Mouse (Mus musculus) kidney, embryonic 16.5 days (tissue): Measurements from ENCODE around the gene S100a2. TPM values are rescaled to one million over a fixed set of nuclear protein-coding genes. Genes with fewer than 3 reads are reported as not detected.

ENCODE experiments used
- ATAC-seq: fragments of 200-750 bp; cut with Nextera tagmentation; 2 replicates; pipeline ENCODE4 v1.8.0; 2017; ENCODE audit warnings: moderate TSS enrichment; ENCODE audit not compliant: low FRiP score, low TSS enrichment
- H3K27ac ChIP-seq: fragments of 300-500 bp; sonication (generic); 2 replicates; pipeline ENCODE4 v1.5.1; 2014; ENCODE audit warnings: low read length
- H3K27me3 ChIP-seq: fragments of 300-500 bp; sonication (generic); 2 replicates; pipeline ENCODE4 v1.6.1; 2014; ENCODE audit warnings: low read length, control low read depth, mixed read lengths; ENCODE audit not compliant: insufficient read depth
- H3K36me3 ChIP-seq: fragments of 300-500 bp; sonication (generic); 2 replicates; pipeline ENCODE4 v1.6.1; 2014; ENCODE audit warnings: low read length, control low read depth, mixed read lengths; ENCODE audit not compliant: insufficient read depth
- H3K4me1 ChIP-seq: fragments of 300-500 bp; sonication (generic); 2 replicates; pipeline ENCODE4 v1.6.1; 2014; ENCODE audit warnings: low read length, control low read depth, mixed read lengths; ENCODE audit not compliant: insufficient read depth
- H3K4me2 ChIP-seq: fragments of 300-500 bp; sonication (generic); replicated peaks from 2 replicates; pipeline ENCODE4 v1.6.1; 2014; ENCODE audit warnings: low read depth, low read length
- H3K4me3 ChIP-seq: fragments of 300-500 bp; sonication (generic); 2 replicates; pipeline ENCODE4 v1.5.1; 2014; ENCODE audit warnings: mild to moderate bottlenecking, low read length
- H3K9ac ChIP-seq: fragments of 300-500 bp; sonication (generic); replicated peaks from 2 replicates; pipeline ENCODE4 v1.6.1; 2014; ENCODE audit warnings: low read length
- H3K9me3 ChIP-seq: fragments of 300-500 bp; sonication (generic); 2 replicates; pipeline ENCODE4 v1.6.1; 2016; ENCODE audit warnings: low read length, control low read depth
- WGBS: fragments of 180-500 bp; shearing (Covaris S2); extraction: QIAGEN DNeasy Blood & Tissue Kit; methylation state at CpG from one replicate; pipeline ENCODE4 v1.1.7; 2014; 5-methylcytosine and 5-hydroxymethylcytosine counted together
- polyA plus RNA-seq: library from polyadenylated mRNA; unstranded; fragments of >200 nt; fragmentation: Nextera tagmentation; extraction: Ambion mirVana; gene quantifications from 2 replicates; pipeline ENCODE4 v1.2.1, GENCODE M21; 2015

Gene S100a2
- polyA plus RNA-seq, 1 experiment from 2014 or later, result not detected

DNA sequence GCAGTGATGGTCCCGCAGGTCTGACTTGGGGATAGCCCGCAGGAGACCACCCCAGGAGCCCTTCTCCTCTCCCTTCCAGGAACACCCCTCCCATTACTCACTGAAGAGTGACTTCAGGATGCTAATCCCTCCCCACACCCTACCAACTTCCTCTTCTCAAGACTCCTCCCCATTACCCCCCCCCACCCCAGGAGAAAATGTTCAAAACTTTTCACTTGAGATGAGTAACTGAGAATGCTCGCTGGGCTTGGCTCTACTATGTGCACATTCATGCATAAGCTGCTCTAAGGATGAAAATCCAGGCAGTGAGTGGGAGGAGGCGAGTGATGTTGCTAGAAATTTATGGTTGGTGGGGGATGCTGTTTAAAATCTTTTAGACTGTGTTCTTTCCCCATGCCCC, 22.0 kb downstream of the S100a2 start:
- WGBS, result 53% methylated on average over 4 of the region's 4 CpGs
- no peaks in the 10 kb centered on the region for H3K27me3 ChIP-seq
- no peak for ATAC-seq

DNA sequence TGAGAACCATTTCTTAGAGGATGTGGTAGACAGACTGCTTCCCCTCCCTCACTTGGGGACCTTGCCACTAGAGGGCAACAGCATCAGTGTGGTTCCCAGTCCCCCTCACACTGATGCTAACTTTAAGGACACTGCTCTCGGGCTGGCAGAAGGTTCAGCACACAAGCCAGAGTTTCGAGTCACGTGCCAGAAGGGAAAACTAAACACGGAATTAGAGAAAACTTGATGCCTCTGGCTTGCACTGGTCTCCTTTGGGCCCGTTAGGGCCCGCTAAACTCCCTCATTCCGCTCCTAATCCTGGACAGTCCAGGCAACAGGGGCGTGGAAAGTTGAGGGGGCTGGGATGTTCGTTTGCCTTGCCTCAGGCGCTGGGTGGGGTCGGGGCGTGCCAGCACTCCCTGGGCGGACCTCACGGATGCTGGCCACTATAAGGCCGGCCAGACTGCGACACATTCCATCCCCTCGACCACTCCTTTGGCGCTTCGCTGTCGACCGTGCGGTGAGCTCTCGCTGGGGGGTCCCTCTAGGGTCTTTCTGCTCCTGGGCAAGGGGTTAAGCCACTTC, 22.8 kb downstream of the S100a2 start, which contains the start of gene S100a6:
TSS of gene S100a6 (plus strand) at position 155 of the 564 bp plus-strand sequence.
- 0% methylated on average over 23 of the region's 23 CpGs for WGBS
- Histone ChIP-seq H3K4me1 (peaks cover 13% of the 10 kb centered on the region), H3K9ac (peak within 1 kb of the TSS; percentile 64), H3K4me3 (peak within 1 kb of the TSS; percentile 48), H3K27ac (no peak within 1 kb of the TSS), H3K9me3 (peaks cover 6% of the 10 kb centered on the region; the same call in 1 of the 2 replicates), H3K27me3 (no peaks in the 10 kb centered on the region), H3K36me3 (no peaks in the 10 kb centered on the region), H3K4me2 (peak within 1 kb of the TSS; percentile 69)
- ATAC-seq, result peak; percentile 80

More for the DNA sequence above, 22.0 kb downstream of the S100a2 start:
- Histone ChIP-seq H3K4me1 (peaks cover 13% of the 10 kb centered on the region), H3K27ac (no peak overlapping the region), H3K9ac (no peak overlapping the region), H3K36me3 (no peaks in the 10 kb centered on the region), H3K4me3 (no peak overlapping the region), H3K9me3 (no peaks in the 10 kb centered on the region), H3K4me2 (no peak overlapping the region)

DNA sequence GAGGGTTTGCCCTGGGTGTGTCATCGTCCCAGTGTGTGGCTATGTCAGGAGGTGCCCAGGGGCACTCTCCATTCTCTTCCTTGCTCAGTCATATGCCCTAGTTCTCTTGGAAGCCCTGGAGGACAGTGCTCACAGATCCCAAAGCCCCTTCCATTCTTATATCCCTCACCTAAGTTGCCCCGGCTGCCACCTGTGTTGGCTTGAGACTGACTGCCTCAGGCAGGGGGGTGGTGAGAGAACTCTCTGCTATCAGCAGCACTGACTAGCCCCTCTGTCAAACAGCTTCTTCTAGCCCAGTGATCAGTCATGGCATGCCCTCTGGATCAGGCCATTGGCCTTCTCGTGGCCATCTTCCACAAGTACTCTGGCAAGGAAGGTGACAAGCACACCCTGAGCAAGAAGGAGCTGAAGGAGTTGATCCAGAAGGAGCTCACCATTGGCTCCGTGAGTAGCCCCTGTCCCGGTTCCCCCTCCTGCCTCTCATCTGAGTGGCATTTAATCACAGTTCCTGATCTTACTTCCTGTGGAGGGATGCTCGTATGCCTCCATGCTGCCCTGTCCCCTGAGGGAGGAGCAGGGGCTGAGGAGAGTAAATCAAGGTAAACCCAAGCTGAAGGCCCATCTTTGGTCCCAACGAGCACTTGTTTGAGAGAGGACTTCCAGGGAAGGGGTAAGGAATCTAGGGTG, 23.6 kb downstream of the S100a2 start:
- Histone ChIP-seq H3K4me1 (peaks cover 13% of the 10 kb centered on the region), H3K36me3 (no peaks in the 10 kb centered on the region), H3K4me3 (peak overlapping the region; percentile 48), H3K27me3 (no peaks in the 10 kb centered on the region), H3K27ac (no peak overlapping the region), H3K9ac (peak overlapping the region; percentile 64; the same call in 1 of the 2 replicates), H3K4me2 (peak overlapping the region; percentile 69), H3K9me3 (peaks cover 6% of the 10 kb centered on the region; the same call in 1 of the 2 replicates)
- WGBS, result 52% methylated on average over 7 of the region's 7 CpGs
- ATAC-seq, result peak; percentile 5; the same call in 1 of the 2 replicates

DNA sequence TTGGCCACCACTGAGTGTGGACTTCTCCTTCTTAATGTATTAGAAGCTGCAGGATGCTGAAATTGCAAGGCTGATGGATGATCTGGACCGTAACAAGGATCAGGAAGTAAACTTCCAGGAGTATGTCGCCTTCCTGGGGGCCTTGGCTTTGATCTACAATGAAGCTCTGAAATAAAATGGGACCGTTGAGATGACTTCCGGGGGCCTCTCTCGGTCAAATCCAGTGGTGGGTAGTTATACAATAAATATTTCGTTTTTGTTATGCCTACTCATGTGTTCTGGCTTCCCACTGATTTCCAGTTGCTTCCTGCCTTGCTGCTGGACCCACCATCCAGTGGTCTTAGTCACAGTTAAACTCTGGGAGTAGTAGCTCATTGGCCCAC, 24.1 kb downstream of the S100a2 start:
- no peak overlapping the region for H3K27ac ChIP-seq

DNA sequence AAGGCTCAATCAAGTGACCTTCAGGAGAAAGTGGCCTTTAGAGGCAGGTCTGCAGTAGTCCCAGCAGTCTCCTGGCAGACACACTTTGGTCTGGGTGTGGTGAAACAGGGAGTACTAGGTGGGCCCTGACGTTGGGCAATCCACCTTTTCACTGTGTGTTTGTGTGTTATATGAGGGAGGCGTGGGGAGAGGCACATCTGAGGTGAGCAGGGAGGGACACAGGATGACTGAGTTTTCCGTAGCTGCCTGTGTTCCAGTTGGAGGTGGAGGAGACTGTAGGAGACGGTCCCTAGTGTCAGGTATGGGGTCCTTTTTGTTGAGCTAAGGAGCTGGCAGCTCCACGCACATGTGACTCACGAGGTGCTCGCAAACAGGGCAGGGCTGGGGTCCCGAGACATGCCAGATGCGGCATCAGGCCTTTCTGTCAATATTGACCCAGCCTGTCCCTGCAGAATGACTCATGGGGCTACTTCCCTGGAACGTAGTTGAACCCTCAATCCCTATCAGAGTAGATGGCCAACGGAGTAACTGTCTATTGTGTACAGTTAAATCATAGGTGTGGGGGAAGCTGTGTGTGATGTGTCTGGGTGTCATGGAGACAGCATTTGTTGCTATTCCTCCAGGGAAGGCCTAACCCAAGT, 24.7 kb downstream of the S100a2 start:
- Histone ChIP-seq H3K4me3 (no peak overlapping the region), H3K4me1 (peaks cover 13% of the 10 kb centered on the region), H3K27me3 (no peaks in the 10 kb centered on the region), H3K9me3 (peaks cover 6% of the 10 kb centered on the region; the same call in 1 of the 2 replicates), H3K9ac (no peak overlapping the region), H3K36me3 (no peaks in the 10 kb centered on the region), H3K4me2 (peak overlapping the region; percentile 28; the same call in 1 of the 2 replicates), H3K27ac (no peak overlapping the region)
- 68% methylated on average over 11 of the region's 11 CpGs for WGBS
- ATAC-seq, result peak; percentile 18; the same call in 1 of the 2 replicates

More for the DNA sequence above, 24.1 kb downstream of the S100a2 start:
- 69% methylated on average over 6 of the region's 6 CpGs for WGBS
- Histone ChIP-seq H3K9ac (no peak overlapping the region), H3K36me3 (no peaks in the 10 kb centered on the region), H3K4me1 (peaks cover 13% of the 10 kb centered on the region), H3K27me3 (no peaks in the 10 kb centered on the region), H3K4me2 (peak overlapping the region; percentile 69), H3K4me3 (no peak overlapping the region), H3K9me3 (peaks cover 6% of the 10 kb centered on the region; the same call in 1 of the 2 replicates)
- no peak for ATAC-seq

DNA sequence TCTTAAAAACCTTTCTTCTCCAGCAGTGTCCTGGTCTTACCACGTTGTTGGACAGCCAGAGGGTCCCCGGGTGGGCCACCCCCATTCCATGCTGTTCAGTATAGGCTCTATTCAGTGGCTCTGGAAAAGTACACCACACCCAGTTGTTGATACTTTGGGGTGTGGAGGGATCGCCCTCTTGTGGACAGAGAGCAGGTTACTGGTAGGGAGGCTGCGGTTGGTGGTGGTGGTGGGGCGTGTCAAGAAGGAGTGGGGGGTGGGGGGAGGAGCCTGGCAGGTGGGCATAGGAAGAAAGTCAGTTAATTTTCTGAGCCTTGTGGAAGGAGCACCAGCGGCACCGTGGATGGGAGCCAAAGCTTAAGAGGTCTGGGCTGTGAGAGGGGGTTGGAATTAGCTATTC, 25.4 kb downstream of the S100a2 start:
- no peaks in the 10 kb centered on the region for H3K27me3 ChIP-seq
- H3K27ac ChIP-seq, result no peak overlapping the region
- H3K4me1 ChIP-seq, result peaks cover 13% of the 10 kb centered on the region
- no peak overlapping the region for H3K9ac ChIP-seq
- peaks cover 6% of the 10 kb centered on the region; the same call in 1 of the 2 replicates for H3K9me3 ChIP-seq
- H3K4me3 ChIP-seq, result no peak overlapping the region
- WGBS, result 5% methylated on average over 7 of the region's 7 CpGs
- ATAC-seq, result peak; percentile 73
- no peaks in the 10 kb centered on the region for H3K36me3 ChIP-seq
- peak overlapping the region; percentile 28; the same call in 1 of the 2 replicates for H3K4me2 ChIP-seq

DNA sequence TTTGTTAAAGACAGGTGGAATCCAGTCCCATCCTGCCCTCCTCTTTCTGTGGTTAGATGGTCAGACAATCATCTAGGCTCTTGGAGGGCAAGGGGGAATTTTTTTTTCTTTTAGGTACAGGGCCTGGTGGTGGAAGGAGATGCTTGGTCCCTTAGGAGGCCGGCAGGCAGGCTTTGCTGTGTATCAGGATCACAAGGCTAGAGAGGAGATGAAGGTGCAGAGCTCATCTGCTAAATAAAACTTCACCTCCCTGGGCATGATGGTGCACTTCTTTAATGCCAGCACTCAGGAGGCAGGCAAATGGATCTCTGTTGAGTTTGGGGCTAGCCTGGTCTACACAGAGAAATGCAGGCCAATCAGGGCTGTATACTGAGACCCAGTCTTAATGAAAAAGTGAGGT, 25.9 kb downstream of the S100a2 start:
- H3K9me3 ChIP-seq, result peaks cover 6% of the 10 kb centered on the region; the same call in 1 of the 2 replicates
- H3K4me1 ChIP-seq, result peaks cover 13% of the 10 kb centered on the region
- H3K27ac ChIP-seq, result no peak overlapping the region
- 0 out of 2 replicates have a peak overlapping the region, but pooled peaks have one; percentile 28 for H3K4me2 ChIP-seq
- no peak overlapping the region for H3K9ac ChIP-seq
- 82% methylated on average over 1 of the region's 1 CpGs for WGBS
- no peak for ATAC-seq
- H3K4me3 ChIP-seq, result no peak overlapping the region
- H3K27me3 ChIP-seq, result no peaks in the 10 kb centered on the region
- H3K36me3 ChIP-seq, result no peaks in the 10 kb centered on the region

DNA sequence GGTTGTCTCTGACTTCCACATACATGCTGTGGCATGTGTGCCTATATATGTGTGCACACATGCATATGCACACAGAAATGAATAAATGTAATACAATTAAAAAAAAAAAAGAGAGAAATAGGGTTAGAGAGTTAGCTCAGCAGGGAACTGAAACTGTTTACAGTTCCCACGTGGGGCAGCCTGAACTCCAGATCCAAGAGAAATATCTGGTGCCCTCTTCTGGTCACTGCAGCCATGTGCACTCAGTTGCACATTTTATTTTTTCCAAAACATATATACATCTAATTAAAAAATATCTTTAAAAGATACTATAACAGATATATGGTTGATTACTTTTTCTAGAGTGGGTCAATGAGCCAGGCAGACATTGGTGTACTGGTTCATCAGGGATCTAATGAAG, 27.5 kb downstream of the S100a2 start:
- no peak for ATAC-seq
- Histone ChIP-seq H3K27me3 (no peaks in the 10 kb centered on the region), H3K36me3 (no peaks in the 10 kb centered on the region), H3K27ac (no peak overlapping the region), H3K9me3 (peaks cover 6% of the 10 kb centered on the region; the same call in 1 of the 2 replicates), H3K9ac (no peak overlapping the region), H3K4me3 (no peak overlapping the region), H3K4me2 (no peak overlapping the region), H3K4me1 (peaks cover 10% of the 10 kb centered on the region)
- WGBS, result 6% methylated on average over 1 of the region's 1 CpGs

DNA sequence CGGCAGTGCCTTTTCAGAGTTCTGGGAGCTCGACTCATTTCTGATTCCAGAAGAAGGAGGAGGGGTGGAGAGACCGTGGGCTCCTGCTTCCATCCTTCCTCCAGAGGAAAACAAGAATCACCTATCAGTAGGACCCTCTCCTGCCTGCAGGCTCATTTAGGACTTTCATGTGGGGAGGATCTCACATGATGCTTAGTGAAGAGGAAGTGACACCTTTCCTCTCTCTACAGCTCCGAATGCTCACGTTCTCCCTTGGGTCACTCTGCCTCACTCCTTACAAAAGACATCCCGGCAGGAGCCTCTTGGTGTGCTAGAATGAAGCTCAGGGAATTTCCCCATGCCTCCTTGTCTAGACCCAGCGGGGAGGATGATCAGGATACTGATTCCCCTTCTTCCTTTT, 31.5 kb downstream of the S100a2 start:
- H3K4me2 ChIP-seq, result no peak overlapping the region
- no peak overlapping the region for H3K4me3 ChIP-seq
- H3K4me1 ChIP-seq, result peaks cover 3% of the 10 kb centered on the region
- no peak for ATAC-seq
- 46% methylated on average over 7 of the region's 7 CpGs for WGBS
- no peak overlapping the region for H3K9ac ChIP-seq
- H3K27ac ChIP-seq, result no peak overlapping the region
- H3K36me3 ChIP-seq, result no peaks in the 10 kb centered on the region
- H3K27me3 ChIP-seq, result no peaks in the 10 kb centered on the region
- H3K9me3 ChIP-seq, result peaks cover 6% of the 10 kb centered on the region; the same call in 1 of the 2 replicates
